Mouse (Mus musculus) embryo, embryonic 11.5 days (tissue): ENCODE data around the gene Trmt11.
"Not testable (repeated sequence)": the region's sequence is repeated elsewhere in the genome, so short reads cannot be mapped to it uniquely, and the experiment has no call there.

Source experiments
- DNase-seq: peaks from one replicate; pipeline ENCODE4 v3.0.0-alpha.2; 2012; ENCODE audit warnings: low read depth, low spot score

Trmt11 gene

DNA sequence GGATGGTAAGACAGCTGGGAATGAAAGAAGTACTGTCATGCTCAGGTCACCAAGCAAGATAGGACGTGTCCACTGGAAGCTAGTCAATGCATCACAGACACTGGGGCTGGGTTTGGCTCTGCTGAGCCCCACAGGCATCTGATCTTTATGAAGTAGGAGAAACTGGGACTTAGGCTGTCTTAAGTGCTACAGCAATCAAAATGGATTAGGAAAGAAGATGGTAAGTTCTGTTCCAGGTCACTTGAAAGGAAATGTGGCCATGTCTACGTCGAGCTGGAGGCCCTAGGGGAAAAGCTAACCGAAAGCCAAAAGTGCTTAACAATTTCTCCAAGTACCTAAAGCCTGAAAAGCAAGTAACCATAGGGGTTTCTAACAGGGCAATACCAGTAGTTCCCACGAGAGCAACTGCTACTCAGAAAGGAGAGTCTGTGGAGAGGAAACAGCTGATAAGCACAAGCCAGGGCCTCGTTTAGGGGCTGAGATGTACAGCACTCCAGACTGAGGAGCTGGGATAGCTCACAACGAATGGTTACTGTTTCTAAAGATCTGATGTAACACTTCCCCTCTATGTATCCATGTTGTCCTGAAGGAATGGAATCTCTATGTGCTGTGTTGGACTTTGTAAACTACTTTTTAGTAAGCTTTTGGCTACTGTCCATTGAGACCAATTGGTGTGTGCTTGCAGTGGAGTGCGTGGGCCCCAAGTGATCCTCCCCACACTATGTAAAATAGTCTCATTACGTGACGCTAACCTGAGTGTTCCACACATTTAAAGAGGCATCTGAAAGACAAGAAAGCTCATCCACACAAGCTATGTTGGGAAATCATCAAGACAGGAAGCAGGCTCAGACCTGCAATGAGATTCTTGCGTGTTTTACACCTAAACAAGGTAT, 44.6 kb downstream of the Trmt11 start:
- DNase-seq, result no peak

DNA sequence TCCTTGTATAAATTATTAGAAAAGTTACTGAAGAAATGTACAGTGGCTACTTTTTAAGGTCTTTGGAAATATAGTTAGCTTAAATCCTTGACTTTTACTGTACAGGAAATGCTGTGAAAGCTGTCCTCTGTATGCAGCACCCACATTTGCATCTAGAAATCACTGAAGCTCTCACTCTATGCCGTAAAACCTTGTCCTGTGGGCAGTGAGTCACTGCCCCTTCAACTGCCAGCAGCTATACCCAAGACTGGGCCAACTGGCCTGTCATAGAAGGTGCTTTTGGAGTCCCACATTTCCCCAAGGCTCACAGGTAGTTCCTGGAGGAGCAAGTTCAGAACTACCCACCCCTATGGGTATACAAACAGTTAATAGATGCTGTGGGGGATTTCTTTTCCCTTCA, 48.2 kb downstream of the Trmt11 start:
- no peak for DNase-seq

DNA sequence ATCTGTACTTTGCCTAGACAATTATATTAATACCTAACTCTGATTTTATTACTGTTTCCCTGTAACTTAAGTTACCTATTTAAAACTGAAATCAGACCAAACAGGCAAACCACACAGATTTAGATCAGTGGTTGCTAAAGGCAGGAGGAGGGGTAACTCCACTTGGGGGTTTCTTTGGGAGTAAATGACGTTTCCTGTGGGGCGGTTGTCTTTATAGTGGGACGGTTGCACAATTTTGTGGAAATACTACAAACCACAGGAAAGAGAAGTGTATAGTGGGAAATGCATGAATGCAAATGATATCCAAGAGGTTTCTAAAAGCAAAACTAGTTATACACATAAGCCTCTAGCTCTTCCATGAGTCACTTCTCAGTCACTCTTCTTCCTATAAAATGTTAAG, 50.6 kb downstream of the Trmt11 start:
- no peak for DNase-seq

DNA sequence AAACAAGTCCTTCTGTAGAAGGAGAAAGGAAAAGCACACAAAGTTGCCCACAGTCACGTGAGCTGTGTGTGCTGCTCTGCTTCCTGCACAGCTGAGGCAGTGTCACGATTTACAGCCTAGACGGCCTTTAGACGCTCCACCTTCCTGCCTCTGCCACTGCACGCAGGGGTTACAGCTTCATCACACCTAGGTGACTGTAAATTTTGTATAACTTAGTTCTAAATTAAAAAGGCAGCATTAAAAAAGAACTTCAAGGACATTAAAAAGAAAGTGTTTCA, 62.1 kb downstream of the Trmt11 start:
- DNase-seq, result no peak

DNA sequence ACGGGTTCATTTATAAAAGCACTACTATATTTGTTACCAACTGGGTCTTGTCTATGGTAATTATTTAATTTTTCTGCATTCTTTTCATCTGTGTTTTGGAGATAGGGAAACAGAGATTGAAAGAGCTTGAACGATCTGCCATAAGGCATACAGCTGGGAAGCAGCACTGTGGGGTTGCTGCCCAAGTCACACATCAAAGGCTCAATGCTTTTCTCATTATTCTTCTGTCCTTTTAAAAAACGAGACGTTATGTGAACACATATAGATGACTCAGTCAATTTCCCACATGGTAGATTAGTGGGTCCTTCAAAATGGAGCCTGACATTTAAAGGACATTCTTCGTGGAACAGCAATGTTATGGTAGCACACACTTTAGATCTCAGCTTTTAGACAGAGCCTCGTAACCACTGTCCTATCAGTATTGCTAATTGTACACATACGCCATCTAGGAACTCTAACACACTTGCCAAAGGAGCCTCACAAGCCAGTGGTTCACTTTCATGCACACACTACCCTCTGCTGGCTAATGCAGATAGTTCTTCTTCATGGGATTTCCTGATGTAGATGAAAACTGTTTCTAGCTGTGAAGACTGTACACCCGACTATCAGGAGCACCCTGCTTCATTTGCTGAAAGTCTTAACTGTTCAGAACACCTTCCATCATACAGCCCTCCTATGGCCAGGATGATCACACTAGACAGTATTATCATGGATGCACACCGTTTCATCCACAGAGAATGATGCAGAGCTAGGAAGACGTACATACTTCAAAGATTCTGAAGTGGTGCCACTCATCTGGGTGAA, 62.6 kb downstream of the Trmt11 start:
- peak; percentile 13 for DNase-seq

DNA sequence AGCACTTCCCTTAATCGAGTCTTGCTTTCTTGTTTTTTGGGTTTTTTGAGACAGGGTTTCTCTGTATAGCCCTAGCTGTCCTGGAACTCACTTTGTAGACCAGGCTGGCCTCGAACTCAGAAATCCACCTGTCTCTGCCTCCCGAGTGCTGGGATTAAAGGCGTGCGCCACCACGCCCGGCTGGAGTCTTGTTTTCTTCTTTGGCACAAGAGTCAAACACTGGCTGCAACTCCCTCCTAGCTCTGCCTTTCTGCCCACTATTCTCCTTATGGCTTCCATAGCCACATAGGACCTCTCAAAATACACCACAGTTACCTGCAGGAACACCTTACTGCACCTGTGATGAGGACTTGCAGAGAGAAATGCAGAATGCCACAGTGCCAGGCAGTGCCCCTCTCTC, 64.6 kb downstream of the Trmt11 start:
- DNase-seq, result not testable (repeated sequence)

DNA sequence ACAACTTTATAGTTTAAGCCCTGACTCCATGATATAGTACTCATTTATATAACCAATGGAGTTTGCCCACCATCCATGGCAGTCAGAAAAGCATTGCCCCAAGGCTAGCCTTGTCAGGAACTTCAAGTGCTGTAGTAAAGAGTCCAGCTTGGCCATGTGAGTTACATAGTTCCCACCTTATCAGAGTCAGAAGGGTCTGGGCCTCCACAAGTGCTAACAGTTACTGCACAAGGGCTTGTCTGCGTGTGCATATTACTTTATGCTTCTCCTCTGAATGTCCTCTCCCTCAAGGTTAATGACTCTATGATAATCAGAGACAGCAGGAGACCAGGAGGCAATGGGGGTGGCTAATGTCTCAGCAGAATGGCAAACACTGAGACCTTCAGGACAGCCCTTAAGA, 73.4 kb downstream of the Trmt11 start:
- no peak for DNase-seq

DNA sequence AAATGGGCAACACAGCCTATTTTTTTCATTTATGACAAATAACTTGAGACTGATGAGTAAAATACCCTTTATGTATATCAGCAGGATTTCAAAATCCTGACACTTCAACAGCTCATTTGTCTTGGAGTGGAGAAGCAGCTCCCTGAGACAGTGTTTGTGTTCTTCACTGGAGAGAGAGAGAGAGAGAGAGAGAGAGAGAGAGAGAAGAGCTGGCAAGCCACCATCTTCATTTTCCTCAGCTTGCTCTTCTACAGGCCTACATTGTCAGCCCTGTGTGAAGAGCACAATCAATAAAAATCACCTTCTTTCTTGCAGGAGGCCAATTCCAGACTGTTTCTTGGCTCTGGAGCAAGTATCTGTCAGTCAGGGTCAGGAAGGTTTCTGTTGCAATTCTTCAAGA, 78.8 kb downstream of the Trmt11 start:
- DNase-seq, result no peak

DNA sequence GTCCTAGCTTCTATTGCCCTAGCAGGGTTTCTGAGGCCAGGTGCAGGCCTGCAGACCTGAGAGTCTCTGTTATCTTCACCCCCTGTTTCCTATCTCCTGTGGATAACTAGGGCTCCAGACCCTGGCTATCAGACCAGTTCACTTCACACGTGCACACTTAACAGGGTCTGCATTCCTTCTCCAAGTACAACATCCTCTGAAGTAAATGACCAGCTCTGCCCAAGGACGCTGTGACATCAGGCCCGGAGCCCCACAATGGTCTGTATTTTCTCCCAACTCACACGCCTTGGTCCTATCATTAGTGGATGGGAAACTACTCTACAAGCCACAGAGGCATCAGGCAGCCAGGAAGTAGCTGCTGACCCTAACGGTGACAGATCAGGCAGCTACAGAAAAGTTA, 81.4 kb downstream of the Trmt11 start:
- DNase-seq, result no peak

DNA sequence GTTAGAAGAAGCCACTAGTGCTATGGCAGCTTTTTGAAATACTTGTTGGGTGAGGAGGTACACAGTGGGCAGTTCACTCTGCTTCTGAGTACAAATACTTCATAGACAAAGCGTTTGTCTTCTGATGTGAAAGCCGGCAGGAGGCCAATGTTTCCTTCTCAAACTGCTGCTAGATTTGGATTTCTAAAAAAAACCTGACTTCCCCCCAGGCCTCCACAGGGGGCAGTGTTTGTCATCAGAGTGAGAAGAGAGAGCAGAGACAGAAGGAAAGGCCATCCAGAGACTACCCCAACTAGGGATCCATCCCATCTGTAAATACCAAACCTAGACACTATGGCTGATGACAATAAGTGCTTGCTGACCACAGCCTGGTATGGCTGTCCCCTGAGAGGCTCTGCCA, 83.3 kb downstream of the Trmt11 start:
- no peak for DNase-seq

DNA sequence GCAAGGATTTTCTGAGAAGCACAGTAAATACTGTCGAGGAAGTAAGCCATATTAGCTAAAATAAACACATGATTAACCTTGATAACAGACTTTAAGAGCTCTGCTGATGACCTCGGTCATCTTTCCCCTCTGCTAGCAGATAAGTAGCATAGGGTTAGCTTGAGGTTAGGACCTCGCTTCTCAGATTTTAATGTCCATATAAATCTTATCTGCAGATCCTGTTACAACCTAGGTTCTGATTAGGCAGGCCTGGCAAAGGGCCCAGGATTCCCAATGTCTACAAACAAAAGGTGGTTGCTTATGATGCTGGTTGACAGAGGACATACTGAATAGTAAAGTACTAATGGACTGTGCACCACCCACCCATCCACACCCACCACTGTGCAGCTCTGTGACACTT, 83.8 kb downstream of the Trmt11 start:
- DNase-seq, result no peak

DNA sequence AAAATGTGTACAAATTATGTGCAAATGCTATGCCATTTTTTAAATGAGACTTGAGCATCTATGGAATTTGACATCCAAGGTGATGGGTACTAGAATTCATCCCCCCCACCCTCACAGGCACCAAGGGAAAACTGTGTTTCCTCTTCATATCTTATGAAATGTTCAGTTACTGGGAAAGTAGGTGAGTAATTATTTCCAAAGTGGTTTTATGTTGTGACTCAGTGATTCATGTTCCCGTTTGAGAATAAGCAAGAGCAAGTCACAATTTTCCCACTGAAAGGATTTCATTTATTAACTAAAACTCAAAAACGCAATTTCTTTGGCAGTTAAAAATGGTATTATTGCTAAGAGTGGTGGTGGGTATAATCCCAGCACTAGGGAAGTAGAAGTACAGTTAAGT, 95.8 kb downstream of the Trmt11 start:
- DNase-seq, result no peak

DNA sequence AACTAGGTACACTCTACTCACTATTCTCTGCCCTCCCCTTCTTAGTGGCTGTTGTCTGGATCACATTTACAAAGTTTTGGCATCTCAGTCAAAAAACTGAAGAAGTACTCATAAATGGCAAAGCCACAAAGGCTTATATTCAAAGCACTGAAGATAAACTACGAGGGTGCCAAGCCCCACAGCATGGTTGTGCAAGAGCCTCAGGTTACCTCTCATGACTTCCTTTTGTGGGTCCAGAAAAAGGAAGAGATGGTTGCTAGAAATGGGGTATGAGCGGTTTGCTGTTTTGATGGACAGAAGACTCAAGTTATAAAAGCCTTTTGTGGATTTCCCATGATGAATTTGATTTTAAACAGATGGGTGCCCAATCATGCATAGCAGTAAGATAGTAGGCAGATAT, 97.4 kb downstream of the Trmt11 start:
- DNase-seq, result no peak

DNA sequence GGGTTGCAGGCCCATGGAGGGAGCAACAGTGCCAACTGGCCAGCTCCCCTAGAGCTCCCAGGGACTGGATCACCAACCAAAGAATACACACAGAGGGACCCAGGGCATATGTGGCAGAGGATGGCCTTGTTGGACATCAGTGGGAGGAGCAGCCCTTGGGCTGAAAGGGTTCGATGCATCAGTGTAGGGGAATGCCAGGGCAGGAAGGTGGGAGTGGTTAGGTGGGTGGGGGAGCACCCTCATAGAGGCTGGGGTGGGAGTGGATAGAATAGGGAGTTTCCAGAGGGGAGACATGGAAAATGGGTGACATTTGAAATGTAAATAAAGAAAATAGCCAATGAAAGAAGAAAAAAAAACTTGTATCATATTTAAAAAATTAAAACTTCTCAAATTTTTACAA, 97.8 kb downstream of the Trmt11 start:
- no peak for DNase-seq

DNA sequence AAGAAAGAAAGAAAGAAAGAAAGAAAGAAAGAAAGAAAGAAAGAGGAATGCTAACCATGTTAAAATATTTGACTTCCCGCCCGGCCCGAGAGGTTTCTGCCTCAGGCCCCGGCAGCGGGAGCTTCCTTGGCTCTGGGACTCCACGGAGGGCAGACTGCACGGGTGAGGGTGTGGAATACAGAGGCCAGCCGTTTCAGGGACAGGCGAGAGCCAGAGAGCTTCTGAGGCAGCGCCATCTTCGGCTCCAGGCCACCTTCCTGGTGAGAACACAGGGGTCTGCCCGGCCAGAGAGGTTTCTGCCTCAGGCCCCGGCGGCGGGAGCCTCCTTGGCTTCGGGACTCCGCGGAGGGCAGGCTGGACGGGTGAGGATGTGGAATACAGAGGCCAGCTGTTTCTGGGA, 102.3 kb downstream of the Trmt11 start:
- DNase-seq, result not testable (repeated sequence)
